Comparison of ENCODE assay signal across 29 mouse cellular contexts in genomic region chr3:79753736-79754135, GRCm38 (mm10). TPM values are rescaled to one million over a fixed set of nuclear protein-coding genes. Genes with fewer than 3 reads are reported as not detected.
"Had no signal": no experiment of that assay in that cellular context is flagged by ENCODE, and none has a peak within 500 bp of the region (broad histone marks: within the 10 kb centered on the region; RNA-seq: fewer than 3 reads in every experiment).

No protein-coding gene starts in this region.

- H3K4me3 ChIP-seq: embryonic facial prominence, embryonic 10.5 days; embryonic facial prominence, embryonic 12.5 days; embryonic facial prominence, embryonic 13.5 days; embryonic facial prominence, embryonic 15.5 days; erythroblast, embryonic 14.5 days; forebrain, embryonic 10.5 days; forebrain, embryonic 12.5 days; forebrain, embryonic 13.5 days; forebrain, embryonic 15.5 days; gastrocnemius, adult 2 months; heart, adult 2 months; heart, embryonic 10.5 days had no signal

- DNase-seq: cerebellum, postnatal 10 days; cerebellum, postnatal 14 days; cerebellum, postnatal 25 days; cerebellum, postnatal 36 days; embryo, embryonic 11 days; gastrocnemius, adult 2 months; gastrocnemius, postnatal 10 days; gastrocnemius, postnatal 14 days; gastrocnemius, postnatal 25 days; gastrocnemius, postnatal 36 days; heart, adult 11 months; heart, adult 18-20 months; heart, adult 2 months had no signal

- H3K27ac ChIP-seq: embryonic facial prominence, embryonic 10.5 days; embryonic facial prominence, embryonic 12.5 days; embryonic facial prominence, embryonic 13.5 days; embryonic facial prominence, embryonic 15.5 days; forebrain, embryonic 10.5 days; forebrain, embryonic 12.5 days; forebrain, embryonic 13.5 days; forebrain, embryonic 15.5 days; gastrocnemius, adult 2 months; heart, adult 2 months; heart, embryonic 10.5 days had no signal

- H3K4me1 ChIP-seq: embryonic facial prominence, embryonic 12.5 days; embryonic facial prominence, embryonic 13.5 days; embryonic facial prominence, embryonic 15.5 days; forebrain, embryonic 10.5 days; forebrain, embryonic 12.5 days; forebrain, embryonic 13.5 days; forebrain, embryonic 15.5 days; heart, embryonic 10.5 days had no signal

- H3K4me2 ChIP-seq: embryonic facial prominence, embryonic 12.5 days; embryonic facial prominence, embryonic 13.5 days; embryonic facial prominence, embryonic 15.5 days; forebrain, embryonic 12.5 days; forebrain, embryonic 13.5 days; forebrain, embryonic 15.5 days; heart, embryonic 11.5 days had no signal

- ATAC-seq: forebrain, embryonic 13.5 days; forebrain, embryonic 14.5 days; forebrain, embryonic 15.5 days; forebrain, embryonic 16.5 days had no signal

- H3K9me3 ChIP-seq: embryonic facial prominence, embryonic 10.5 days; embryonic facial prominence, embryonic 12.5 days; embryonic facial prominence, embryonic 13.5 days; embryonic facial prominence, embryonic 15.5 days; forebrain, embryonic 10.5 days; forebrain, embryonic 12.5 days; forebrain, embryonic 13.5 days; forebrain, embryonic 15.5 days; heart, embryonic 10.5 days had no signal

- H3K27me3 ChIP-seq: embryonic facial prominence, embryonic 12.5 days; embryonic facial prominence, embryonic 13.5 days; embryonic facial prominence, embryonic 15.5 days; forebrain, embryonic 12.5 days; forebrain, embryonic 13.5 days; forebrain, embryonic 15.5 days had no signal

- H3K36me3 ChIP-seq: embryonic facial prominence, embryonic 10.5 days; embryonic facial prominence, embryonic 12.5 days; embryonic facial prominence, embryonic 13.5 days; embryonic facial prominence, embryonic 15.5 days; forebrain, embryonic 10.5 days; forebrain, embryonic 12.5 days; forebrain, embryonic 15.5 days; heart, embryonic 10.5 days had no signal

- H3K9ac ChIP-seq: embryonic facial prominence, embryonic 12.5 days; embryonic facial prominence, embryonic 13.5 days; embryonic facial prominence, embryonic 15.5 days; forebrain, embryonic 12.5 days; forebrain, embryonic 13.5 days; forebrain, embryonic 15.5 days had no signal

RNA-seq across cellular contexts. Expression of gene Rxfp1, which starts 16.1 kb away (rescaled TPM):
- total RNA-seq: common myeloid progenitor, adult 5-6 weeks; gastrocnemius, adult 18-20 months; gastrocnemius, adult 2 months; gastrocnemius, postnatal 14 days; gastrocnemius, postnatal 25 days; gastrocnemius, postnatal 36 days; granulocyte monocyte progenitor cell, adult 5-6 weeks had no signal
- polyA plus RNA-seq: erythroblast, embryonic 14.5 days; forebrain, embryonic 10.5 days; forebrain, embryonic 12.5 days; forebrain, embryonic 13.5 days had no signal
